12 mouse cellular contexts compared by ENCODE assay signal in the genomic region with DNA sequence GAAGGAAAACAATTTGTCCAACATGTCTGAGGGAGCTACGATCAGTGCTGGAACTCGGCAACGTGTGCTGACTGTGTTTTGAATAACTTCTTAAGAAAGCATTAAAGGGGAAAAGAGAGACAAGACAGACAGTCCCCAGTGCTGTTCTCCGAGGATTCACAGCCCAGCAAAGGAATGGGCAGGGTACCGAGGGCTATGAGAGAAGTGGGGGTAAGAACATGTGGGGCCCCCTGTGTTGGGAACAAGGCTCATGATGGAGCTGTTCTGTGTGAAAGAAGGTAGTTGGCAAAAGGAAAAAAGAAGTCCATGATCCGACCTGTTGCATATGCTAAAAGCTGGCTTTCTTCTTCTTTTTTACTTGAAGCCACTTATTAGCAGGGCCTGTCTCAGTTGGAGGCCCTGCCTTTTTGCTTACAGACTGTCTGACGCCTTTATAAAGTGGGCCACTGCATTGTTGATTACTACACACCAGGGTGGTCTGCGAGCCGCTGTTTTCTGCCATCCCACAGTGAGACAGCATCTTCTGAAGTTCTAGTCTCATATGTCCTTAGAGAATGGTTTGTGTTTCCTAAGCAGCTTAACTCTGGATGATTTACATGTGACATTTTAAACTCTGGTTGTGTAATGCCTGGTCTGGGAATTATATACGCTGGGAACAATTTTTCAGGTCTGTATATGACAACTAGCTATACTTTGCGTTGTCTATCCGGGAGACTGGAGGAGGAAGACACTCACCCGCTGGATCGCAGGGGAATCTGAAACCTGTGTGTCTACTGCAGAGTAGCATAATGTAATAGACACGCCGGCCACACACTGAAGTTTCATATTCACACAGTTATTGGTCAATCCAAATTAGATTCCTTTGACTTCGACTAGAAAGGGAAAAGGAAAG.
DNase-seq lines count a peak whose midpoint lies in the region; ATAC-seq and TF ChIP-seq lines count a peak whose summit lies in the region.
"Had no signal": no experiment of that assay in that cellular context is flagged by ENCODE, and none has a peak within 500 bp of the region (broad histone marks: within the 10 kb centered on the region; RNA-seq: fewer than 3 reads in every experiment).

No protein-coding gene starts in this region.

- no peak overlapping the region for H3K4me3 ChIP-seq in forebrain, embryonic 14.5 days (ENCODE audit: low read depth, low read length)
- no peak overlapping the region for H3K4me3 ChIP-seq in limb, embryonic 14.5 days (replicated peaks; ENCODE audit: low read length)
- no peak overlapping the region for H3K4me3 ChIP-seq in stomach, embryonic 14.5 days (ENCODE audit: low read depth, low read length)

- H3K27ac ChIP-seq in forebrain, embryonic 14.5 days (ENCODE audit: low read depth, low read length) = no peak overlapping the region
- no peak overlapping the region for H3K27ac ChIP-seq in limb, embryonic 14.5 days (replicated peaks; ENCODE audit: low read depth, low read length)
- peak overlapping the region; percentile 91; the same call in 1 of the 2 replicates for H3K27ac ChIP-seq in stomach, embryonic 14.5 days (ENCODE audit: low read length)
- H3K27ac ChIP-seq: liver, embryonic 14.5 days had no signal

- peaks cover 4% of the 10 kb centered on the region; the same call in 1 of the 2 replicates for H3K4me1 ChIP-seq in forebrain, embryonic 14.5 days (ENCODE audit: control insufficient read depth, insufficient read depth, low read length)
- peaks cover 8% of the 10 kb centered on the region; the same call in 1 of the 2 replicates for H3K4me1 ChIP-seq in limb, embryonic 14.5 days (ENCODE audit: control insufficient read depth, insufficient read depth, low read length)
- peaks cover 5% of the 10 kb centered on the region; the same call in 1 of the 2 replicates for H3K4me1 ChIP-seq in stomach, embryonic 14.5 days (ENCODE audit: control insufficient read depth, insufficient read depth, low read length)

- no peak overlapping the region for H3K9ac ChIP-seq in forebrain, embryonic 14.5 days (ENCODE audit: low read length)
- no peak overlapping the region for H3K9ac ChIP-seq in limb, embryonic 14.5 days (ENCODE audit: low read depth, low read length, severe bottlenecking)
- H3K9ac ChIP-seq in stomach, embryonic 14.5 days (replicated peaks; ENCODE audit: low read depth, low read length) = no peak overlapping the region
- H3K9ac ChIP-seq: liver, embryonic 14.5 days had no signal

- TF ChIP-seq POLR2A in limb, embryonic 14.5 days (IDR thresholded peaks at IDR 0.05; ENCODE audit: borderline replicate concordance, extremely low read depth, insufficient read depth, insufficient read length) = no peak

- no peaks in the 10 kb centered on the region for H3K27me3 ChIP-seq in forebrain, embryonic 14.5 days (replicated peaks; ENCODE audit: control insufficient read depth, insufficient read depth, low read length)
- H3K27me3 ChIP-seq in limb, embryonic 14.5 days (ENCODE audit: control insufficient read depth, insufficient read depth, low read length) = no peaks in the 10 kb centered on the region
- no peaks in the 10 kb centered on the region for H3K27me3 ChIP-seq in stomach, embryonic 14.5 days (ENCODE audit: control insufficient read depth, insufficient read depth, low read length)

- WGBS in forebrain, embryonic 14.5 days = 34% methylated on average over 17 of the region's 17 CpGs
- 46% methylated on average over 17 of the region's 17 CpGs for WGBS in limb, embryonic 14.5 days
- 34% methylated on average over 17 of the region's 17 CpGs for WGBS in stomach, embryonic 14.5 days

- ATAC-seq in forebrain, embryonic 14.5 days = peak; percentile 73
- peak; percentile 68; the same call in 1 of the 2 replicates for ATAC-seq in limb, embryonic 14.5 days (ENCODE audit: low FRiP score, low read depth)
- peak; percentile 63; the same call in 1 of the 2 replicates for ATAC-seq in stomach, embryonic 14.5 days (ENCODE audit: insufficient number of reproducible peaks, insufficient read depth, low FRiP score, low read depth)
- ATAC-seq: CD4-positive, CD25-positive, alpha-beta regulatory T cell, adult 4 months had no signal

- H3K4me2 ChIP-seq in forebrain, embryonic 14.5 days (ENCODE audit: low read length) = no peak overlapping the region
- no peak overlapping the region for H3K4me2 ChIP-seq in limb, embryonic 14.5 days (replicated peaks; ENCODE audit: low read depth, low read length, severe bottlenecking)
- H3K4me2 ChIP-seq in stomach, embryonic 14.5 days (replicated peaks; ENCODE audit: low read depth, low read length) = 0 out of 2 replicates have a peak overlapping the region, but pooled peaks have one; percentile 10

- peak; percentile 4 to 6 for DNase-seq in kidney, postnatal 4 days
- no peak for DNase-seq in kidney, postnatal 36 days
- DNase-seq in forebrain, embryonic 14.5 days (ENCODE audit: low spot score) = peak; percentile 23
- no peak for DNase-seq in limb, embryonic 14.5 days (ENCODE audit: low spot score)
- DNase-seq in heart, adult 9 months (ENCODE audit: low spot score in 2 of 2) = no peak
- DNase-seq in right cerebral cortex, postnatal 36 days (ENCODE audit: low spot score in 2 of 2) = no peak
- DNase-seq in cerebellum, postnatal 14 days = no peak
- DNase-seq: gastrocnemius, postnatal 10 days; heart, postnatal 14 days had no signal

- no peaks in the 10 kb centered on the region for H3K9me3 ChIP-seq in forebrain, embryonic 14.5 days (replicated peaks; ENCODE audit: control insufficient read depth, low read length)
- H3K9me3 ChIP-seq in limb, embryonic 14.5 days (ENCODE audit: control insufficient read depth, low read length) = no peaks in the 10 kb centered on the region
- H3K9me3 ChIP-seq in stomach, embryonic 14.5 days (ENCODE audit: control insufficient read depth, low read depth, low read length) = no peaks in the 10 kb centered on the region

- no peaks in the 10 kb centered on the region for H3K36me3 ChIP-seq in forebrain, embryonic 14.5 days (ENCODE audit: control insufficient read depth, insufficient read depth, low read length)
- no peaks in the 10 kb centered on the region for H3K36me3 ChIP-seq in limb, embryonic 14.5 days (ENCODE audit: control insufficient read depth, insufficient read depth, low read length)
- no peaks in the 10 kb centered on the region for H3K36me3 ChIP-seq in stomach, embryonic 14.5 days (ENCODE audit: control insufficient read depth, insufficient read depth, low read length)

Comparison
In these comparisons a context has a peak if more than half of its experiments do, and no peak if none do; other contexts are left out.
1. DNase-seq: peak in kidney, postnatal 4 days (2 of 2) and forebrain, embryonic 14.5 days (single experiment); none in kidney, postnatal 36 days (0 of 2), limb, embryonic 14.5 days (single experiment), heart, adult 9 months (0 of 2), right cerebral cortex, postnatal 36 days (0 of 2) and cerebellum, postnatal 14 days (0 of 2).
2. Peak in every context shown above with its lines, with median percentiles within 50 percentile points of each other: ATAC-seq.